Mouse (Mus musculus) bone marrow macrophage, adult 2 months (primary cell): ENCODE data around the gene Irf2.

Source experiments
- CTCF ChIP-seq: IDR thresholded peaks from 2 replicates; pipeline ENCODE4 v1.5.1; 2012; ENCODE audit warnings: low read depth, mild to moderate bottlenecking, low read length, moderate library complexity
- POLR2A ChIP-seq: IDR thresholded peaks from 2 replicates; pipeline ENCODE4 v1.6.1; 2012; ENCODE audit warnings: mild to moderate bottlenecking, low read depth, low read length, borderline replicate concordance

GRCm38 (mm10) chr8:46890241-46890640, 150.7 kb downstream of the Irf2 start:
- TF ChIP-seq CTCF (no peak), POLR2A (no peak)
